Mouse (Mus musculus): Measurements from ENCODE around the gene Slc35b2.

DNA sequence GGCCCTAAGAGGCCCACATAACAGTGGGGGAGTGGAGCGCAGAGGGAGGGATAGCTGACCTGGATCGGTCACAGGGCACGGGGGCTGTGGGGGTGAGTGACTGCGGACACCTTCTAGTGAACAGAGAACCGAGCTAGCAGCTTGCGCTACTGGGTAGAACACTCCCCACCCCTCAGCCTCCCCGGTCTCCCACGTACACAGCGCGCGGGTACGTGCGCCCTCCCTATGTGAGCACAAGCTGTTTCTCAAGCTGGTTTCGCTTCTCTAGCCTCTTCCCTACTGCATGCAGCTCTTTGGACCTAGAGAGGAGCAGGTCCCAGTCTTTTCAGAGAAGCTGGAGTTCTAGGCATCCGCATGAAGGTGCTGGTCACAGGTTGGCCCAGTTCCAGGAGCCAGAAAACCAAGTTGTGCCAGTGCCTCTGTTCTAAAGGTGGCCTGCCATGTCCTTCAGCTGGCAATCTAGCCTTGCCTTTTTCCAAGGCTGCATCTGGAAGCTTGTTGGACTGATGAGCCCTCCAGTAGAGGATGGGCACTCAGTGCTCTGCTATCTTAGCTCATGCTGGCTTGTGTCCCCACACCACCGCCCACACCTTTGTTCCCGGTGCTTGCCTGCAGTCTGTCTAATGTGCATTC, 10.6 kb downstream of the Slc35b2 start:
- TF ChIP-seq CTCF (IDR thresholded peaks at IDR 0.05; ENCODE audit: low read depth, low read length) (no peak), POLR2A (IDR thresholded peaks at IDR 0.05; ENCODE audit: borderline replicate concordance, low read depth, low read length) (no peak)

Data from bone marrow macrophage, adult 2 months (primary cell).